Mouse (Mus musculus): ENCODE measurements around the gene Klhdc10.
"Not testable (repeated sequence)": the region's sequence is repeated elsewhere in the genome, so short reads cannot be mapped to it uniquely, and the experiment has no call there.

Gene Klhdc10

DNA sequence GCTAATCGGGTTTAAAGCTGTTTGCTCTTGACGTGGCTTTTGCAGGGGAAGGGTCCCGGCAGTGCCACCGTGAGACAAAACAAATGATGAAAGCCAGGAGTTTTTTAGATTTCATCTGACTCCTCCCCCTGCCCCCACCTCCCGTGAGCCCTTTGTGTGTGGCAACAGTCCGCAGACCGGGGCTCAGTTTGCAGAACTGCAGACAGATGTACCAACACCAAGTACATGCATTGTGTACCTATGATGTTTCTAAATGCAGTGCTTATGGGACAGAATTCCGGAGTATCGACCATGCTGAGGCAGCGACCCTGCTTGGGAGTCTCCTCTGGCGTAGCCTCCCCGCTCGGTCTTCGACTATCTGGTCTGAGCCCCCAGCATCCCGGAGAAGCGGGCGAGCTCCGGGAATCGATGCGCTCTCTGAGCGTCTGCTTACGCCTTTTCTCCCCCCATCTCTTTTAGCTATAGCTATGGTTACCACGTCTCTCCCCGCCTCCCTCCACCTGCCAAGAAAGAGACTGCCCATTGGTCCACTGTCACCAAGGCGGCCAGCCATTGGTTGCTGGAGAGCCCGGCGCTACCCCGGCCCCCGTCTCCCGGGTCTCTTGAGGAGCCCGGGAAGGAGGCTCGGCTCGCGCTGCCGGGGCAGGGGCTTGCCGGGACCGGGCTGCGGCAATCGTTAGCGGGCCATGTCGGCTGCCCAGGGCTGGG, at the start of gene Klhdc10:
TSS of gene Klhdc10 (plus strand) at position 561 of the 708 bp plus-strand sequence.
- DNase-seq (ENCODE audit: low read depth, low spot score) = peak; percentile 100

- DNase-seq (ENCODE audit: low read depth, low spot score) = no peak
Measured at GRCm38 (mm10) chr6:30352762-30353161, 48.9 kb upstream of the Klhdc10 start.

GRCm38 (mm10) chr6:30353661-30354060, 48.0 kb upstream of the Klhdc10 start:
- no peak for DNase-seq (ENCODE audit: low read depth, low spot score)

DNA sequence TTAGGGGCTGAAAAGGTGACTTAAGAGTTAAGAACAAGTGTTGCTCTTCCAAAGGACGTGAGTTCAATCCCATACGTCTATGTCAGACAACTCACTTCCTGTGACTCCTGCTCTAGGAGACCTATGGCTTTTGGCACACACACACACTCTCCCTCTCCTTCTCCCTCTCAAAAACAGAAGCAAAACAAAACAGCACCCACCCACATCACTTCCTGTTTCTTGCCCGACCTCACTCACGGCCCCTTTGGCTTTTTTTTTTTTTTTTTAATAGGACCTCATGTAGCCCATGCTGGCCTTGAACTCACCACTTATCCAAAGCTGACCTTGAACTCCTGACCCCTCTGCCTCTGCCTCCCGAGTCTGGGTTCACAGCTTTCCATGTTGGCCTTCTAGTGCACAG, 46.9 kb upstream of the Klhdc10 start:
- DNase-seq (ENCODE audit: low read depth, low spot score) = no peak

DNA sequence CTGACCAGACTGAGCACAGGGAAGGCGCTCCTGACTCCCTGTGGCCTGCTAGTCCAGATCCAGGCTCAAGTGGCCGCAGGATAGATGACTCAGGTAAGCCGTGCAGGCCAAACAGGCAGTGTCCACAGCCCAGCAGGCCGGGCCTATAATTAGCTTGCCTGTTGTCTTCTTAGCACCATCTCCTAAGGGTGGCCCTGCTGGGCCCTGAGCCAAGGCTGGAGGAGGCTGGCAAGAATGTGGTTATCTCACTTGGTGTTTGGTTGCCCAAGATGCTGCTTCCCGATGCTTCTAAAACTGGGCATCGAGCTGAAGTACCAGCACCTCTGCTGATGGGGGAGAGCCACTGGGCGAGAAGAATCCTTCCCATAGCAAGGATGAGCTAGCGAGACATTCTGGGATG, 46.0 kb upstream of the Klhdc10 start:
- no peak for DNase-seq (ENCODE audit: low read depth, low spot score)

GRCm38 (mm10) chr6:30356161-30356560, 45.5 kb upstream of the Klhdc10 start:
- no peak for DNase-seq (ENCODE audit: low read depth, low spot score)

GRCm38 (mm10) chr6:30356680-30357079, 45.0 kb upstream of the Klhdc10 start:
- no peak for DNase-seq (ENCODE audit: low read depth, low spot score)

DNA sequence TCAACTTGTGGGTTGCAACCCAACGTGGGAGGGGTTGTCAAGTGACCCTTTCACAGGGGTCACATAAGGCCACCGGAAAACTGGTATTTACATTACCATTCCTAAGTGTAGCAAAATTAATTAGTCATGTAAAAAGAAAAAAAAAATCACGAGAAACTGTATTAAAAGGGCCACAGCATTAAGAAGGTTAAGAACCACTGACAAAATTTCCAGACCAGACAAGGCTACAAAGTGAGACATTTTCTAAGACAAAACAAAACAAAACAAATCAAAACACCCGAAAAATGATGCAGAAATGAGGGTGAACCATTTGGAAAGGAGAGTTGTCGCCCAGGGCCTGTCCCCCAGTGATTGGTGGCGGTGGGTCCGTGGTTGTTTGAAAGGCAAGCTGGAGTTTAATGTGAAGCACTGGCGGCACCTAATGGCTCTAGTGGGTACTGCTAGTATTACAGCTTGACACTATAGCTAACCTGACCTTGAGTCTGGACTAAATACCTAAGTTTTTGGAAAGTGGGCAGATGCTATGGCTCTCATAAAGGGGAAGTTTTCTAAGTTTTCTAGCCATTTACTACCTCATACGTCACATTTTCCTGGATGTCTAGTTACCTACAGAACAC, 44.0 kb upstream of the Klhdc10 start:
- DNase-seq (ENCODE audit: low read depth, low spot score) = peak; percentile 85

DNA sequence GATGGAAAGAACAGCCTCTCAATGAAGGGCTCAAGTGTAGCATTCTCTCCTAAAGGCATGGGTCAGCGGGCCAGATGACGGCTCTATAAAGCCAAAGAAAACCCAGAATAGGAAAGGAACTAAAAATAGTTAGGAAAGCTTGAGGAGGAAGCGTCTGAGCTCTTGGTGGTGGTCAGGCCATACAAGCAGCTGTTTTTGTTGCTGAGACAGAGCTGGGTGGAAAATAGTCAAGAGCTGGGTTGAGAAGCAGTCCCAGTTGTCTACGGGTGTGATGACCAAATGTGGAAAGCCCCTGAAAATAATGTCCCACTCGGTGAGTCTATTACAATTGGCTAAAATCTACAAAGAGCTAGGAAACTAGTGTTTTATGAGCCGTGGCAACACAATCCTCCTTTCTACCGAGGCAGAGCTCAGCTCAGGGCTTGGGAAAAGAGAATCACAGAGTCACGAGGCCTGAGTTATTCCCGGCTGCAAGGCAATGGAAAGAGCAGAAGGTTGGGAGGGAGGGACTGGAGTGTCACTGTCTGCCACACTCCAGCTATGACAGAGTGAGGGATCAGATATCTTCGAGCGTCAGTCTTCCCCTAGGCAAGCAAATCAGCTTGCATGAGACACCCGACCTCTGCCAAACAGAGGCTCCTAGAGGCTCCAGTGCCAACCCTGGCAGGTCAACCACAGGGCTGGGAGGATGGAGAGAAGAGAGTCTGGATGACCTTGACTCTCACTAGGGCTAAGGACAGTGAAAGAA, 41.7 kb upstream of the Klhdc10 start:
- DNase-seq (ENCODE audit: low read depth, low spot score) = no peak

- no peak for DNase-seq (ENCODE audit: low read depth, low spot score)
Measured at GRCm38 (mm10) chr6:30363808-30364207, 37.9 kb upstream of the Klhdc10 start.

GRCm38 (mm10) chr6:30369291-30369690, 32.4 kb upstream of the Klhdc10 start:
- DNase-seq (ENCODE audit: low read depth, low spot score) = no peak

DNA sequence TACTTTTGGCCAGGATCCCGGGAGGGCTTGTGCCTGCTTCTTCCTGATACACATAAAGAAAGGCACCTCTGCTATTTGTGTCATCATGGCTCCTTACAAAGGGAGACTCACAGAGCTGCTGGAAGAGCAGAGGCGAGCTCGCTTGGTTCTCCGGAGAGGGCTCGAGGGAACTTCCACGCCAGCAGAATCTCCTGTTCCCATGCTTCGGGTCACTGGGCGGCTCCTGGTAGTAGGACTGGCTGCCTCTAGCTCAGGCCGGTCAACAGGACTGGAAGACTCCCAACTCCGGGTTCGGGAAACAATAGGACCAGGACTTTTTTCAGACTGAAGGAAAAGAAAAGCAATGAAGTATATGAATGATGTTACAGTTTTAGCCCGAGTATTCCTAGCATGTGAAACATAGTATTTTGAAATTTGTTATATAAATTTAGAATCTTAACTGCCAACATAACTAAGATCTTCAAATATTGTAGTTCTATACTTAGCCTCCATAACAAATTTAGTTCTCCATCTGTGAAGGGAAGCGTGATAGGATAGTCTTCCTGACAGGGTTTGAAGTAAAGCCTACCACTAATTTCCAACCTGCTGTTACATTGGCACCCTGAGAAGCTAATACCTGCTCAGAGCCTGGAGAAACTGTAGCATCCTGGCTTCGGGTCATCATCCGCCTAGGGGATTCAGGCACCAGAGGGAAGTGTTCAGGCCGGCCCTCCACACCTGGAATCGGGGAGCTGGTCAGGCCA, 28.9 kb upstream of the Klhdc10 start:
- DNase-seq (ENCODE audit: low read depth, low spot score) = no peak

DNA sequence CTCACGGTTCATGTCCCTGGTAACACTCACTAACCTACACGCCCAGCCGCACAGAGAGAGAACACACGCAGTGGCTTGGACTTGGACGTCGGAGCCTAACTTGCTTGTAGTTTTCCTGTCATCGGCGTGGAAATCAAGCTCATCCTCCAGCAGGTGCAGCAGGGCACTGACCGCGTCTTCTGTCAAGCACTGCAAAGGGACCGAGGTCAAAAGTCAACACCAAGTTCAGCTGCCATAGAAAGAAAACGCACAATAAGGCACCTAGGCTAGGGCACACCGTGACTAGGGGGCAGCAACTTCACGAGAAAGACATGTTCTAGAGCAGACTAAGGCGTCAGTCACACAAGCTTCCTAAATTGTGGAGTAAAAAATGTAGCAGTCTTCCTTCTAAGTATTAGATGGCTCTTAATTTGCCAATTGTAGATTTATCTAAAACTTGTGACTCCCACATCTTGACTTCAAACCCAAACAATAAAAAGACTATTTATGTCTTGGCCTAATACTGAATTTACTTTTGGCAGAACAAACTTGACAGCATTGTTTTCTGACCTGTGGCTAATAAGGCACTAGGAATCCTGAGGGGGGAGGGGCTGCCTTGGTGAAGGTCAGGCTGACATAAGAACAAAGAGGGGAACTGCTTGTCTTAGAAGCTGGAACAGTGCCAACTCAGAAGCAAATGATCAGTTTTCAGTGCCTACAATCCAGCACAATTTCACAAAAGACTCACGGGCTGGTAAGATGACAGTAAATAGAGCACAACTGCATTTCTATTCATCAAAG, 26.7 kb upstream of the Klhdc10 start:
- DNase-seq (ENCODE audit: low read depth, low spot score) = peak; percentile 15

GRCm38 (mm10) chr6:30375791-30376190, 25.9 kb upstream of the Klhdc10 start:
- DNase-seq (ENCODE audit: low read depth, low spot score) = no peak

GRCm38 (mm10) chr6:30381116-30381515, 20.6 kb upstream of the Klhdc10 start:
- DNase-seq (ENCODE audit: low read depth, low spot score) = peak; percentile 46

DNA sequence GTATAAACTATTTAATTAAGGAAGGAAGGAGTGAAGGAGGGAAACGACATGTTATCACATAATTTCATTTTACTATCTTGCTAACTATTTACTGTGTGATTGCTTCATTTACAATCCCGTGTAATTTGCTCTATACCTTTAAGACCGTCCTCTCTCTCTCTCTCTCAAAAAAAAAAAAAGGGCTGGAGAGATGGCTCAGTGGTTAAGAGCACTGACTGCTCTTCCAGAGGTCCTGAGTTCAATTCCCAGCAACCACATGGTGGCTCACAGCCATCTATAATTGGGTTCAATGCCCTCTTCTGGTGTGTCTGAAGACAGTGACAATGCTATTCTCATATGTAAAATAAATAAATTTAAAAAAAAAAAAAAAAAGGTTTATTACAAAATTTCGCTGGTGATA, 11.4 kb upstream of the Klhdc10 start:
- DNase-seq (ENCODE audit: low read depth, low spot score) = not testable (repeated sequence)

DNA sequence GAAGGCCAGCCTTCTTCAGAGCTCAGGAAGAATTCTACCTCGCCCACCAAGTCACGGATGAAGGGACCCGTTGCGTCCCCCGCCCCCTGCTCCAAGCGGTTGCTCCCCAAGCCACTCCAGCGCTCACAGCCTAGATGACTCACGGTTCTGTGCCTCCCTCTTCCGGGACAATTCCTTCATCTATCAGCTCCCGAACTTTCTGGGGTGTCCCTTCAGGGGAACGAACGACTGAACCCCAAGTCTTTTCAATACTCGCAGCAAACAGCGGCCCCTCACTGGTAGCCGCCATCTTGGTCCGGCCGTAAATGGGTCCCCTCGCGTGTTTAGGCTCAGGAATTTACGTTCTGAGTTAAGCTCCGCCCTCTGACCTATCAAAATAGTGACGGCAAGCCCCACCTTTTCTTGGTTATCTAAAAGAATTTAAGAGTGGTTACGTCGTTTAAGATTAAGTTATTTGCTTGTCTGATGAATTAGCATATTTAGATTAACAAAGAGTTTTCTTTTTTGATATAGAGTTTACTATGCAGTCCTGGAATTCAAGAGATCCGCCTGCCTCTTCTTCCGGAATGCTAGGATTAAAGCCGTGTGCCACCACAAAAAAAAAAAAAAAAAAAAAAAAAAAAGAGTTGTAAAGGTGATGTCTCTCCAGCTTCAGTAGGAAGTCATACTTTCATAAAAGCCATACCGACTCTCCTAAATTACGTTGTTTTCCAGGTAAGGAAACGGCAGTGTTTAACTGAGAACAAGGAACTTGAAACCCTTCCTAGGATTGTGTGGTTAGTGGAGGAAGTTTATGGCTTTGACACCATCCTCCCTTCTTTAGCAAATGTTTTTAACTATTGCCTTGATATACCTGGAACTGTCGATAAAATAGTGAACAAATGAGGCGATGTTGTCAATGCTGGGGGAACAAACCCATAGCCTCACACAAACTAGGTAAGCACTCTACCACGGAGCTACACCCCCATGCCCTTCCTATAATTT, 10.7 kb upstream of the Klhdc10 start, which contains the start of gene Zc3hc1:
TSS of gene Zc3hc1 (minus strand) at position 315 of the 984 bp plus-strand sequence.
- DNase-seq (ENCODE audit: low read depth, low spot score) = peak; percentile 89

- no peak for DNase-seq (ENCODE audit: low read depth, low spot score)
Measured at GRCm38 (mm10) chr6:30391996-30392395, 9.7 kb upstream of the Klhdc10 start.

DNA sequence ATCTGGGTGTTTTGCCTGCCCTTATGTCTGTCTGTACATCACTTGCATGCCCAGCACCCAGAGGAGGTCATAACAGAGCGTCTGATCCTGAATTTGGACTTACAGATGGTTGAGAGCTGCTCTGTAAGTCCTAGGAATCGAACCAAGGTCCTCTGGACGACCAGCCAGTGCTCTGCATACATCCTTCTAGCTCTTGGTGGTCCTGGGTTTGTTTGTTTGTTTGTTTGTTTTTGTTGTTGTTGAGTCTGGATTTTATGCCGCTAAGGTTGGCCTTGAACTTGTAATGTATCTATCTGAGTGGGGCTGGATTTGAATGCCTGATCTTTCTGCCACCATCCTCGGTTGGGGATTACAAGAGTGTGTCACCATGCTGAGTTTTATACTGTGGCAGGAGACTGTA, 1.5 kb upstream of the Klhdc10 start:
- no peak for DNase-seq (ENCODE audit: low read depth, low spot score)

- peak; percentile 12 for DNase-seq (ENCODE audit: low read depth, low spot score)
Measured at GRCm38 (mm10) chr6:30400716-30401115, 952 bp upstream of the Klhdc10 start.
